Mouse (Mus musculus) limb, embryonic 11.5 days (tissue): ENCODE measurements around the gene Aadacl4. TPM values are rescaled to one million over a fixed set of nuclear protein-coding genes. Genes with fewer than 3 reads are reported as not detected.
"Not testable (repeated sequence)": the region's sequence is repeated elsewhere in the genome, so short reads cannot be mapped to it uniquely, and the experiment has no call there.

Experiments
- ATAC-seq: fragments of 200-750 bp; cut with Nextera tagmentation; 2 replicates; pipeline ENCODE4 v1.8.0; 2017; ENCODE audit warnings: low read depth; ENCODE audit not compliant: insufficient number of reproducible peaks, low FRiP score, low TSS enrichment
- DNase-seq: peaks from one replicate; pipeline ENCODE4 v3.0.0-alpha.2; 2015; ENCODE audit warnings: low spot score
- H3K27ac ChIP-seq: fragments of 300-500 bp; sonication (generic); replicated peaks from 2 replicates; pipeline ENCODE4 v1.5.1; 2014; ENCODE audit warnings: low read depth, mild to moderate bottlenecking, low read length
- H3K27me3 ChIP-seq: fragments of 300-500 bp; sonication (generic); 2 replicates; pipeline ENCODE4 v1.6.1; 2014; ENCODE audit warnings: mild to moderate bottlenecking, low read length, mixed read lengths; ENCODE audit not compliant: control insufficient read depth, insufficient read depth
- H3K36me3 ChIP-seq: fragments of 300-500 bp; sonication (generic); 2 replicates; pipeline ENCODE4 v1.6.1; 2014; ENCODE audit warnings: mild to moderate bottlenecking, low read length, moderate library complexity, mixed read lengths; ENCODE audit not compliant: control insufficient read depth, insufficient read depth
- H3K4me1 ChIP-seq: fragments of 300-500 bp; sonication (generic); 2 replicates; pipeline ENCODE4 v1.6.1; 2014; ENCODE audit warnings: low read length, mixed read lengths; ENCODE audit not compliant: control insufficient read depth, insufficient read depth
- H3K4me2 ChIP-seq: fragments of 300-500 bp; sonication (generic); 2 replicates; pipeline ENCODE4 v1.6.1; 2014; ENCODE audit warnings: low read depth, mild to moderate bottlenecking, moderate library complexity; ENCODE audit not compliant: severe bottlenecking
- H3K4me3 ChIP-seq: fragments of 300-500 bp; sonication (generic); 2 replicates; pipeline ENCODE4 v1.5.1; 2014; ENCODE audit warnings: low read depth, low read length
- H3K9ac ChIP-seq: fragments of 300-500 bp; sonication (generic); 2 replicates; pipeline ENCODE4 v1.6.1; 2014; ENCODE audit warnings: mild to moderate bottlenecking, low read length
- H3K9me3 ChIP-seq: fragments of 300-500 bp; sonication (generic); 2 replicates; pipeline ENCODE4 v1.6.1; 2016; ENCODE audit warnings: low read length; ENCODE audit not compliant: control insufficient read depth
- WGBS: fragments of 180-500 bp; shearing (Covaris S2); extraction: QIAGEN DNeasy Blood & Tissue Kit; methylation state at CpG from one replicate; pipeline ENCODE4 v1.1.7; 2014; 5-methylcytosine and 5-hydroxymethylcytosine counted together
- polyA plus RNA-seq: library from polyadenylated mRNA; unstranded; fragments of >200 nt; fragmentation: Nextera tagmentation; extraction: Ambion mirVana; gene quantifications from 2 replicates; pipeline ENCODE4 v1.2.1, GENCODE M21; 2014

Gene Aadacl4
- not detected in 2 replicates for polyA plus RNA-seq

GRCm38 (mm10) chr4:144613407-144613806 lies at the start of gene Aadacl4:
TSS of gene Aadacl4 (plus strand) at chr4:144613707.
- WGBS = 56% methylated on average over 1 of the region's 1 CpGs
- Histone ChIP-seq H3K9ac (no peak within 1 kb of the TSS), H3K4me1 (no peaks in the 10 kb centered on the region), H3K27ac (no peak within 1 kb of the TSS), H3K9me3 (no peaks in the 10 kb centered on the region), H3K36me3 (no peaks in the 10 kb centered on the region), H3K4me2 (no peak within 1 kb of the TSS), H3K4me3 (no peak within 1 kb of the TSS), H3K27me3 (no peaks in the 10 kb centered on the region)
- DNase-seq = no peak
- ATAC-seq = no peak

- H3K4me1 ChIP-seq = no peaks in the 10 kb centered on the region
- WGBS = 88% methylated on average over 1 of the region's 1 CpGs
- no peak within 1 kb of the TSS for H3K4me2 ChIP-seq
- H3K27me3 ChIP-seq = no peaks in the 10 kb centered on the region
- H3K36me3 ChIP-seq = no peaks in the 10 kb centered on the region
- ATAC-seq (no peak), DNase-seq (no peak)
- H3K9me3 ChIP-seq = peaks cover 2% of the 10 kb centered on the region; the same call in 1 of the 2 replicates
- H3K9ac ChIP-seq = no peak within 1 kb of the TSS
- H3K4me3 ChIP-seq = no peak within 1 kb of the TSS
- no peak within 1 kb of the TSS for H3K27ac ChIP-seq
These were observed 48.5 kb upstream of the Aadacl4 start, which contains the start of gene Gm13124 for GRCm38 (mm10) chr4:144565034-144565433. TSS of gene Gm13124 (minus strand) at chr4:144565134.

DNA sequence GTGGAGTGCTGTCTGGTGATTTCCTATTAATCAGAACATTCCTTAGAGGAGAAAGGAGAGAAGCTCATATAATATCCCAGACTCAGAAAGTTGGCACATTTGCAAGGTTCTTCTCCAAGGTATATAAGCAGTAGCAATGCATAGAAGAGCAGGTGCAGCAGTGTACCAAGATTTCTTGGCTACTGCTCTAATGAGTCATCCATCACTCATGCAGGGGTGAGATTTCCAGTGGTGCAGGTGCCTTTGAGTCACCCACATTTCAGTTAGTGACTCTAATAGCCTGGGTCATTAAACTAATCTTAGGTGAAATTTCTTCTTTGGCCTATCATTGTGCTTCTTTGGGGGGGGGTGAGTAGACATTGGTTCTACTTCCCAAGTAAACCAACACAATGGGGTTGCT lies 45.8 kb upstream of the Aadacl4 start:
- ATAC-seq (no peak), DNase-seq (no peak)
- H3K27me3 ChIP-seq = no peaks in the 10 kb centered on the region
- no peak overlapping the region for H3K4me2 ChIP-seq
- H3K4me1 ChIP-seq = no peaks in the 10 kb centered on the region
- H3K4me3 ChIP-seq = no peak overlapping the region
- no peaks in the 10 kb centered on the region for H3K36me3 ChIP-seq
- H3K9ac ChIP-seq = no peak overlapping the region
- 0 out of 2 replicates have a peak, but pooled peaks cover 2% of the 10 kb centered on the region for H3K9me3 ChIP-seq
- H3K27ac ChIP-seq = no peak overlapping the region

DNA sequence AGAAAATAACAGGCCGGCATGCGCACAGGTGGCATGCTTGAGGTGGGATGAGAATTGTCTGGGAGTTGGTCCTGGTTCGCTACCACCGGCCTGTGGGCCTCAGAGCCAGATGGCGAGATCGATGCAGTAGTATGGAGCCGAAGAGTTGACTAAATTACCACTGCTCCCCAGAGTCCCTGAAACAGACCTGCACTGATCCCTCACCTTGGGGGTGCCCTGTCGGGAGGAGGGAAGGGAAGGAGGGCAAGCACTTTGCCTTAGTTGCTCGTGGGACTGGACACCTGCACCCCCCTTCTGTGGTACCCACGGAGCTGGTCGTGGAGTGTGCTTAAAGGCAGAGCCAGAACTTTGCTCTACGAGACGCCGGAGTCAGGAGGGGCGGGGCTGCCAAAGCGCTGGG lies 27.3 kb upstream of the Aadacl4 start:
- DNase-seq, ATAC-seq, H3K9me3 ChIP-seq, H3K4me3 ChIP-seq, H3K27ac ChIP-seq, H3K4me1 ChIP-seq, H3K9ac ChIP-seq, H3K36me3 ChIP-seq, H3K27me3 ChIP-seq, H3K4me2 ChIP-seq: not testable (repeated sequence)
- 83% methylated on average over 12 of the region's 16 CpGs for WGBS

- no peak overlapping the region for H3K9ac ChIP-seq
- ATAC-seq = no peak
- no peak overlapping the region for H3K4me2 ChIP-seq
- no peaks in the 10 kb centered on the region for H3K27me3 ChIP-seq
- no peaks in the 10 kb centered on the region for H3K9me3 ChIP-seq
- DNase-seq = no peak
- no peak overlapping the region for H3K4me3 ChIP-seq
- H3K27ac ChIP-seq = no peak overlapping the region
- no peaks in the 10 kb centered on the region for H3K4me1 ChIP-seq
- H3K36me3 ChIP-seq = no peaks in the 10 kb centered on the region
These were observed 20.7 kb upstream of the Aadacl4 start for GRCm38 (mm10) chr4:144592790-144593189.

DNA sequence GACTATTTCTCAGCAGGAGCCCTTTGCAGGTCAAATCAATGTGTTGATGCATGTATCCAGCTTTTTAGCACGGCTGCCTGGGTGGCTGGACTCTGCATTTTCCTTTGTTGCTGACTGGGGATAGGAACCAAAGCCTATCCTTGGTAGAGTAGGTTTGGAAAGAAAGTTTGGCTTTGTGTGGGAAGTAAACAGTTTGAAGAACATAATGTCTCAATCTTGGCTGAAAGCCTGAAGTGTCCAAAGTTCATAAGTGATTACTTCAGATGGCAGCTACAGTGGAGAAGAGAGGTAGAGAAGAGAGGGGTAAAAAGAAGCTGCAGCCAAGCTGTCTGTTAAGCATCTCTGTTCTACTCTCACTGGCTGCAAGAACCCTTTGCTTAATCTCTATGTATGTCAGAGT lies 1.1 kb downstream of the Aadacl4 start:
- Histone ChIP-seq H3K4me3 (no peak overlapping the region), H3K4me2 (no peak overlapping the region), H3K27me3 (no peaks in the 10 kb centered on the region), H3K4me1 (no peaks in the 10 kb centered on the region), H3K9ac (no peak overlapping the region), H3K36me3 (no peaks in the 10 kb centered on the region), H3K27ac (no peak overlapping the region), H3K9me3 (no peaks in the 10 kb centered on the region)
- no peak for DNase-seq
- ATAC-seq = no peak
- WGBS = 80% methylated on average over 1 of the region's 1 CpGs

DNA sequence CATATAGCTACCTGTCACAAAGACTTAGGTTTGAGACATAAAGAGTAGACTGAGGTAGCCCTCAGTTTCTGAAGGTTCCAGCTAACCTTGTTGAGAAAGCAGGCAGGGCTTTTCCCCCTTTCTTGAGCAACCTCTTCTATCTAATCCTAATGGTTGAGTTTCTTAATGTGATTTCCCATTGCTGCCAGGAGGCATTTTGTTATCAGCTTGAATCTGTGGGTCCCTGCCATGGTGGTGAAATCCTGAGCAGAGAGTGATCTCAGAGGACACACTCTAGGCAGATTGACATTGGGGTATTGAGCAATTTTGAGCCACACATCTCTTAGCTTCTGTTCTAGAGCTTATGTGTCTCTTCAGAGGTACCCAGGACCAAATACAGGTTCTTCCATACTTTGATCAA lies 24.8 kb downstream of the Aadacl4 start:
- Histone ChIP-seq H3K4me2 (no peak overlapping the region), H3K9me3 (no peaks in the 10 kb centered on the region; the same call in 1 of the 2 replicates), H3K36me3 (no peaks in the 10 kb centered on the region), H3K27ac (no peak overlapping the region), H3K27me3 (no peaks in the 10 kb centered on the region), H3K4me1 (no peaks in the 10 kb centered on the region), H3K9ac (no peak overlapping the region), H3K4me3 (no peak overlapping the region)
- DNase-seq (no peak), ATAC-seq (no peak)

Other genes with a start within 250 kb of the Aadacl4 start
- gene Pramef20, start 235.8 kb upstream of the Aadacl4 start, polyA plus RNA-seq = not detected in 2 replicates
- 0.29 TPM in 1 of 2 replicates, not detected in the other for gene Pramef12, start 205.2 kb upstream of the Aadacl4 start, polyA plus RNA-seq
- not detected in 2 replicates for gene 1700012P22Rik, start 174.9 kb upstream of the Aadacl4 start, polyA plus RNA-seq
- not detected in 2 replicates for gene Gm9944, start 160.4 kb upstream of the Aadacl4 start, polyA plus RNA-seq
- gene Aadacl3, start 150.0 kb upstream of the Aadacl4 start, polyA plus RNA-seq = not detected in 2 replicates
- not detected in 2 replicates for gene 9430007A20Rik, start 93.9 kb upstream of the Aadacl4 start, polyA plus RNA-seq
- gene Gm13124, start 48.6 kb upstream of the Aadacl4 start, polyA plus RNA-seq = not detected in 2 replicates
- not detected in 2 replicates for gene Gm436, start 72.7 kb downstream of the Aadacl4 start, polyA plus RNA-seq
- not detected in 2 replicates for gene Gm13178, start 107.7 kb downstream of the Aadacl4 start, polyA plus RNA-seq
- gene Gm438, start 172.9 kb downstream of the Aadacl4 start, polyA plus RNA-seq = not detected in 2 replicates